Mouse (Mus musculus): ENCODE measurements around the gene Fam162b.

DNA sequence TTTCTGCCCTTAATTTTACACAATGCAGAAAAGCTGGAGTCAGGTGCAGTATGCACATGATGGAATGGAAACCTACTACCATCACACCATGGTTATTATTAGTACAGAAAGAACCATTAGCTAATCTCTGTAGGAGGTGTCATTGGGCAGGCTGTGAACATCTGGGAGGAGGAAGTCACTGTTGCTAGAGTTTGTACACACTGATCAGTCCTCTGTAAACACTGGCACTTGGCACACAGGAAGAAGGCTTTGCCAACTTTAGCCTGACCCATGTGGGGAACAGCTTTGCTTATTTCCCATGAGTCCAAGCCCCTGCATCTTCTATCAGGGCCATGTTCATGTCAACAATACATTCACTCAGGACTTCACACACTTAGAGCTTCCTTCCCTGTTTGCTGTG lies 5.4 kb downstream of the Fam162b start:
- TF ChIP-seq ZC3H11A (IDR thresholded peaks at IDR 0.05; ENCODE audit: borderline replicate concordance, low read depth, low read length) = no peak
- no peak for TF ChIP-seq CHD2 (IDR thresholded peaks at IDR 0.05; ENCODE audit: low read depth, low read length)
- TF ChIP-seq ZNF384 (IDR thresholded peaks at IDR 0.05; ENCODE audit: low read depth, low read length) = no peak
- TF ChIP-seq HCFC1 (IDR thresholded peaks at IDR 0.05; ENCODE audit: borderline replicate concordance, insufficient read depth, low read length) = no peak
